Mouse (Mus musculus): ENCODE measurements around the gene Prim2. TPM values are rescaled to one million over a fixed set of nuclear protein-coding genes. Genes with fewer than 3 reads are reported as not detected.

The Prim2 gene
- polyA plus RNA-seq, 1 experiment from 2014 or later: 16.8 TPM

GRCm38 (mm10) chr1:33530491-33530890 is 139.1 kb downstream of the Prim2 start:
- H3K27me3 ChIP-seq: no peaks in the 10 kb centered on the region
- DNase-seq (ENCODE audit: low read depth, low spot score): no peak
- in situ Hi-C loops (cut with MboI; ENCODE audit: low pct_unique_long_range_greater_than_20kb): no loop called here
- ChIA-PET CTCF (interaction anchor here (0.8 kb wide), 1 partner anchor 23 kb away, joined by 3 read pairs; no protein-coding TSS in a partner anchor), POLR2A (no interaction called here)
- TF ChIP-seq CTCF (IDR thresholded peaks at IDR 0.05): no peak
- ATAC-seq: no peak

GRCm38 (mm10) chr1:33529543-33530232 is 139.9 kb downstream of the Prim2 start:
- CTCF ChIA-PET: no interaction called here
- in situ Hi-C loops (cut with MboI; ENCODE audit: low pct_unique_long_range_greater_than_20kb): no loop called here

GRCm38 (mm10) chr1:33527352-33527863 is 142.2 kb downstream of the Prim2 start:
- H3K27me3 ChIP-seq: no peaks in the 10 kb centered on the region
- CTCF ChIA-PET: interaction anchor here (1.3 kb wide), 1 partner anchor 66 kb away, joined by 3 read pairs; no protein-coding TSS in a partner anchor
- ATAC-seq (no peak), DNase-seq (ENCODE audit: low read depth, low spot score) (no peak)
- in situ Hi-C loops (cut with MboI; ENCODE audit: low pct_unique_long_range_greater_than_20kb): no loop called here
- no peak for TF ChIP-seq CTCF (IDR thresholded peaks at IDR 0.05)
- POLR2A ChIA-PET: no interaction called here

More at GRCm38 (mm10) chr1:33529543-33530232, 139.9 kb downstream of the Prim2 start:
- no peak for TF ChIP-seq CTCF (IDR thresholded peaks at IDR 0.05)
- POLR2A ChIA-PET: no interaction called here
- ATAC-seq (peak; percentile 59), DNase-seq (ENCODE audit: low read depth, low spot score) (no peak)
- no peaks in the 10 kb centered on the region for H3K27me3 ChIP-seq

- ATAC-seq (no peak), DNase-seq (ENCODE audit: low read depth, low spot score) (no peak)
- POLR2A ChIA-PET: no interaction called here
- CTCF ChIA-PET: no interaction called here
- in situ Hi-C loops (cut with MboI; ENCODE audit: low pct_unique_long_range_greater_than_20kb): no loop called here
- H3K27me3 ChIP-seq: no peaks in the 10 kb centered on the region
- TF ChIP-seq CTCF (IDR thresholded peaks at IDR 0.05): no peak
Measured at GRCm38 (mm10) chr1:33523223-33523622, 146.4 kb downstream of the Prim2 start.

GRCm38 (mm10) chr1:33515124-33515523 is 154.5 kb downstream of the Prim2 start:
- H3K27me3 ChIP-seq: no peaks in the 10 kb centered on the region
- DNase-seq (ENCODE audit: low read depth, low spot score) (no peak), ATAC-seq (no peak)
- ChIA-PET POLR2A (no interaction called here), CTCF (no interaction called here)
- no peak for TF ChIP-seq CTCF (IDR thresholded peaks at IDR 0.05)
- in situ Hi-C loops (cut with MboI; ENCODE audit: low pct_unique_long_range_greater_than_20kb): no loop called here

GRCm38 (mm10) chr1:33511310-33511709 is 158.3 kb downstream of the Prim2 start:
- in situ Hi-C loops (cut with MboI; ENCODE audit: low pct_unique_long_range_greater_than_20kb): no loop called here
- DNase-seq (ENCODE audit: low read depth, low spot score) (no peak), ATAC-seq (no peak)
- ChIA-PET POLR2A (no interaction called here), CTCF (interaction anchor here (1.3 to 2.4 kb wide), 2 partner anchors 9 to 14 kb away, joined by 6 to 11 read pairs; no protein-coding TSS in a partner anchor)
- H3K27me3 ChIP-seq: no peaks in the 10 kb centered on the region
- no peak for TF ChIP-seq CTCF (IDR thresholded peaks at IDR 0.05)

- ChIA-PET POLR2A (no interaction called here), CTCF (no interaction called here)
- TF ChIP-seq CTCF (IDR thresholded peaks at IDR 0.05): no peak
- no peaks in the 10 kb centered on the region for H3K27me3 ChIP-seq
- DNase-seq (ENCODE audit: low read depth, low spot score) (no peak), ATAC-seq (no peak)
- in situ Hi-C loops (cut with MboI; ENCODE audit: low pct_unique_long_range_greater_than_20kb): no loop called here
Measured at GRCm38 (mm10) chr1:33504371-33504770, 165.2 kb downstream of the Prim2 start.

- DNase-seq (ENCODE audit: low read depth, low spot score) (no peak), ATAC-seq (no peak)
- no peaks in the 10 kb centered on the region for H3K27me3 ChIP-seq
- ChIA-PET POLR2A (no interaction called here), CTCF (interaction anchor here (1.0 to 2.1 kb wide), 8 partner anchors 8 to 40 kb away, joined by 3 to 6 read pairs (median 4); no protein-coding TSS in a partner anchor)
- TF ChIP-seq CTCF (IDR thresholded peaks at IDR 0.05): no peak
- in situ Hi-C loops (cut with MboI; ENCODE audit: low pct_unique_long_range_greater_than_20kb): no loop called here
Measured at GRCm38 (mm10) chr1:33502890-33503289, 166.7 kb downstream of the Prim2 start.

GRCm38 (mm10) chr1:33502298-33502697 is 167.3 kb downstream of the Prim2 start:
- H3K27me3 ChIP-seq: no peaks in the 10 kb centered on the region
- no peak for ATAC-seq
- CTCF ChIA-PET: interaction anchor here (1.0 to 2.1 kb wide), 8 partner anchors 8 to 40 kb away, joined by 3 to 6 read pairs (median 4); no protein-coding TSS in a partner anchor
- in situ Hi-C loops (cut with MboI; ENCODE audit: low pct_unique_long_range_greater_than_20kb): no loop called here
- TF ChIP-seq CTCF (IDR thresholded peaks at IDR 0.05): no peak
- POLR2A ChIA-PET: no interaction called here
- DNase-seq (ENCODE audit: low read depth, low spot score): no peak

- ChIA-PET CTCF (no interaction called here), POLR2A (no interaction called here)
- H3K27me3 ChIP-seq: no peaks in the 10 kb centered on the region
- no peak for ATAC-seq
- in situ Hi-C loops (cut with MboI; ENCODE audit: low pct_unique_long_range_greater_than_20kb): no loop called here
- TF ChIP-seq CTCF (IDR thresholded peaks at IDR 0.05): no peak
- no peak for DNase-seq (ENCODE audit: low read depth, low spot score)
Measured at GRCm38 (mm10) chr1:33500111-33500510, 169.5 kb downstream of the Prim2 start.

- in situ Hi-C loops (cut with MboI; ENCODE audit: low pct_unique_long_range_greater_than_20kb): no loop called here
- TF ChIP-seq CTCF (IDR thresholded peaks at IDR 0.05): no peak
- ChIA-PET CTCF (no interaction called here), POLR2A (no interaction called here)
- DNase-seq (ENCODE audit: low read depth, low spot score) (no peak), ATAC-seq (no peak)
- no peaks in the 10 kb centered on the region for H3K27me3 ChIP-seq
Measured at GRCm38 (mm10) chr1:33499603-33500002, 170.0 kb downstream of the Prim2 start.
